Mouse (Mus musculus) embryonic facial prominence, embryonic 13.5 days (tissue): ENCODE results near the gene Rnpepl1. TPM values are rescaled to one million over a fixed set of nuclear protein-coding genes. Genes with fewer than 3 reads are reported as not detected.

Source experiments
- ATAC-seq: fragments of 200-750 bp; cut with Nextera tagmentation; 2 replicates; pipeline ENCODE4 v1.8.0; 2017; ENCODE audit warnings: low read depth; ENCODE audit not compliant: insufficient number of reproducible peaks, insufficient read depth, low FRiP score, low TSS enrichment
- H3K27ac ChIP-seq: fragments of 300-500 bp; sonication (generic); 2 replicates; pipeline ENCODE4 v1.5.1; 2015; ENCODE audit warnings: moderate library complexity, mild to moderate bottlenecking, inconsistent platforms
- H3K27me3 ChIP-seq: fragments of 300-500 bp; sonication (generic); 2 replicates; pipeline ENCODE4 v1.6.1; 2015; ENCODE audit warnings: mild to moderate bottlenecking, inconsistent platforms
- H3K36me3 ChIP-seq: fragments of 300-500 bp; sonication (generic); 2 replicates; pipeline ENCODE4 v1.6.1; 2015; ENCODE audit warnings: mild to moderate bottlenecking, inconsistent platforms
- H3K4me1 ChIP-seq: fragments of 300-500 bp; sonication (generic); 2 replicates; pipeline ENCODE4 v1.6.1; 2015; ENCODE audit warnings: inconsistent platforms
- H3K4me2 ChIP-seq: fragments of 300-500 bp; sonication (generic); 2 replicates; pipeline ENCODE4 v1.6.1; 2015; ENCODE audit warnings: moderate library complexity, mild to moderate bottlenecking, inconsistent platforms
- H3K4me3 ChIP-seq: fragments of 300-500 bp; sonication (generic); 2 replicates; pipeline ENCODE4 v1.5.1; 2015; ENCODE audit warnings: mild to moderate bottlenecking, inconsistent platforms
- H3K9ac ChIP-seq: fragments of 300-500 bp; sonication (generic); 2 replicates; pipeline ENCODE4 v1.6.1; 2015; ENCODE audit warnings: mild to moderate bottlenecking, inconsistent platforms
- H3K9me3 ChIP-seq: fragments of 300-500 bp; sonication (generic); 2 replicates; pipeline ENCODE4 v1.6.1; 2016; ENCODE audit warnings: inconsistent platforms
- WGBS: fragments of 180-500 bp; shearing (Covaris S2); methylation state at CpG from one replicate; pipeline ENCODE4 v1.1.7; 2015; ENCODE audit warnings: mixed read lengths; 5-methylcytosine and 5-hydroxymethylcytosine counted together
- polyA plus RNA-seq: library from polyadenylated mRNA; unstranded; fragments of >200 nt; fragmentation: Nextera tagmentation; extraction: Ambion mirVana; gene quantifications from 2 replicates; pipeline ENCODE4 v1.2.1, GENCODE M21; 2015

Rnpepl1 gene
- polyA plus RNA-seq, 1 experiment from 2014 or later: 30.0 TPM

DNA sequence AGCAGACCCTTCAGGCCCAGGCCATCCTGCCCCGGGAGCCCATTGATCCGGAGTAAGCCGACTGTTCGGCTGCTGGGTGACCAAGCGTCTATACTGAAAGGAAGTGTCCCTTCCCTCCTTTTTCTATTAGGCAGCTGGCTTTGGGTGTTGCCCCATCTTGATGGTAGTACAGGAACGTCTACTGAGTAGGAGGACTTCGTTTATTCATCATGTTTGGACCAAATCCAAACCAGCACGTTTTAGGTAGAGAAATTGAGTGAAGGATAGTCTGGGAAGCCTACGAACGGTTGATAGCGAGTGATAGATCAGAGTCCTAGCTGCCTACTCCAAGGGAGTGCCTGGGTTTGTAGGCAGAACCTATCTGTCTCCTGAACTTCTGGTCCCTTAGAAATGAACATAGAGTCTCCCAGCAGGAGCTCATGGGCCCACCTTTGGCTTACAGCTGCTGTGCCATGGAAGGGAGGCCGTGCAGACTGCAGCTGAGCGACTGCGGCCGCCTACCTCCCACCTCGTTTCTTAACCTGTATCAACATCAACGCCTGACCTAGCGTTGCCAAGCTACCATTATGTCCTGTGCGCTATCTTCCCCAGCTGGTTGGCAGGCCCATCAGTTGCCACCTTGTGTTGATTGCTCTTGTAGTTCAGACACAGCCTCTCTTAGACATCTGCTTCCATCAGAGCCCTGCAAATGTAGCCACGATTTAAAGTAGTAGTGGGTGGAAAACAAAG, 2.8 kb upstream of the Rnpepl1 start:
- Histone ChIP-seq H3K4me1 (peaks cover 39% of the 10 kb centered on the region), H3K9ac (peak overlapping the region; percentile 80), H3K36me3 (no peaks in the 10 kb centered on the region), H3K27ac (peak overlapping the region; percentile 84; the same call in 1 of the 2 replicates), H3K4me3 (peak overlapping the region; percentile 70), H3K27me3 (peaks cover 11% of the 10 kb centered on the region; the same call in 1 of the 2 replicates), H3K4me2 (peak overlapping the region; percentile 80), H3K9me3 (no peaks in the 10 kb centered on the region)
- no peak for ATAC-seq
- WGBS: 49% methylated on average over 20 of the region's 20 CpGs

DNA sequence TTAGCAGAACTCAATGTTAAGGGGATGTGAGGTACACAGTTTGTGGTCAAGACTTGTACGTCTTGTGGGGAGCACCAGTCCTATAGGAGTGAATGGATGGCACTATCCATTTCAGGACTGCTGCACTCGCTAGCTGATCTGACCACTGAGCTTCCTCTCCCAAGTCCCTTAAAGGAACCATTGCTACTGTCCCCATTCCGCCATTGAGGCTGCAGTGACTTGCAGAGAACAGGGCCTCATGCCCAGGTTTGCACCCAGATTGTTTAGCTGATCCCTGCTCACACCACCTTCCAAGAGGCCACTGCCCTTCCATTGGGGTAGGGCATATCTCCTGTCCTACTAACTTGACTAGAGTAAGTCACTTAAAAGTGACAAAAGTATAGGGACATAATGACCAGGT, 1.9 kb upstream of the Rnpepl1 start:
- no peak for ATAC-seq
- 97% methylated on average over 3 of the region's 3 CpGs for WGBS

DNA sequence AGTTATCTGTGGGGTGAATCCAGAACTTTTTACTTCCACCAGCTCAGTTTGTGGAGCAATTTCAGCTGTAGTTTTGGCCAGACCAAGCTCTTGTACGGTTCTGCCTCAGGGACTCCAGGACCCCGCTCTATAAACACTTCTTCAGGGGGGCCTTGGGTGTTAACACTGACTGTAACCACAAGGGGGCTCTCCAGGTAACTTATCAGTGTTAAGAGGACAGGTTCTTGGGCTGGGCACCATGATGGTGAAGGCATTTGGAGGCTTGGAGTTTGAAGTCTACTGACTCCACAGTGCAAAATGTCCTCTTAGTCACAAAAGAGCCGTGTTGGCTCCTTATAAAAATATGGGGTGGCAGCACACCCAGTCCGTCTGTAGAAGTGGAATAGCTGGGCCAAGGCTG, 1.5 kb upstream of the Rnpepl1 start:
- 60% methylated on average over 4 of the region's 4 CpGs for WGBS
- ATAC-seq: no peak
- Histone ChIP-seq H3K9me3 (no peaks in the 10 kb centered on the region), H3K27ac (no peak overlapping the region), H3K4me2 (no peak overlapping the region), H3K4me3 (no peak overlapping the region), H3K27me3 (peaks cover 11% of the 10 kb centered on the region; the same call in 1 of the 2 replicates), H3K36me3 (peaks cover 7% of the 10 kb centered on the region; the same call in 1 of the 2 replicates), H3K9ac (no peak overlapping the region), H3K4me1 (peaks cover 38% of the 10 kb centered on the region)

More for the DNA sequence above, 1.9 kb upstream of the Rnpepl1 start:
- H3K9me3 ChIP-seq: no peaks in the 10 kb centered on the region
- H3K4me2 ChIP-seq: no peak overlapping the region
- no peak overlapping the region for H3K9ac ChIP-seq
- peaks cover 11% of the 10 kb centered on the region; the same call in 1 of the 2 replicates for H3K27me3 ChIP-seq
- peaks cover 38% of the 10 kb centered on the region for H3K4me1 ChIP-seq
- H3K4me3 ChIP-seq: no peak overlapping the region
- H3K36me3 ChIP-seq: 0 out of 2 replicates have a peak, but pooled peaks cover 3% of the 10 kb centered on the region
- no peak overlapping the region for H3K27ac ChIP-seq

DNA sequence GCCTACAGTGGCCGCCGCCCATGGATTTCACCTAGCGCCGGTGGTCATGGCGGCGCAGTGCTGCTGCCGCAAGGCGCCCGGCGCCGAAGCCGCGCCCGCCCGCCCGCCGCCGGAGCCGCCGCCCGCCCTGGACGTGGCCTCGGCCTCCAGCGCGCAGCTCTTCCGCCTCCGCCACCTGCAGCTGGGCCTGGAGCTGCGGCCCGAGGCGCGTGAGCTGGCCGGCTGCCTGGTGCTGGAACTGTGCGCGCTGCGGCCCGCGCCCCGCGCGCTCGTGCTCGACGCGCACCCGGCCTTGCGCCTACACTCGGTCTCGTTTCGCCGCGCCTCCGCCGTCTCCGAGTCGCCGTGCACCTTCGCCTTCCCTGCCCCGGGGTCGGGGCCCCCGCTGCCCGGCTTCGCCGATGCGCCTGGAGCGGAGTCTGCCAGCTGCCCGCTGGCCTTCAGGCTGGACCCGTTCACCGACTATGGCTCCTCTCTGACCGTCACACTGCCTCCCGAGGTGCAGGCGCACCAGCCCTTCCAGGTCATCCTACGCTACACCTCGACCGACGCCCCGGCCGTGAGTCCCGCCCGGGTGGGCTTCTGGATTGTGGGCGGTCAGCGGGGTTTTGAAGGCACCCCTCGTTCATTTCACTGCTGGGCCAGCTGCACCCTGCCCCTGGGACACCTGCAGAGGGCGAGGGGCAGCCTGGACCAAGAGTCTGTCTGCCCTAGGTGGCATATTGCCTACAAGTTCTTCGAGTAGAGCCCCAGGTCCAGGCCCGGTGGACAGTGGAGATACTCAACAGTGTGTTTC, 540 bp downstream of the Rnpepl1 start:
- peak overlapping the region; percentile 83 for H3K27ac ChIP-seq
- WGBS: 1% methylated on average over 54 of the region's 85 CpGs
- H3K36me3 ChIP-seq: peaks cover 27% of the 10 kb centered on the region
- H3K4me2 ChIP-seq: peak overlapping the region; percentile 96
- H3K9me3 ChIP-seq: no peaks in the 10 kb centered on the region
- peak overlapping the region; percentile 84 for H3K4me3 ChIP-seq
- peaks cover 11% of the 10 kb centered on the region; the same call in 1 of the 2 replicates for H3K27me3 ChIP-seq
- peak overlapping the region; percentile 91 for H3K9ac ChIP-seq
- H3K4me1 ChIP-seq: peaks cover 38% of the 10 kb centered on the region
- 0 out of 2 replicates have a peak, but pooled peaks have one; percentile 4 for ATAC-seq

DNA sequence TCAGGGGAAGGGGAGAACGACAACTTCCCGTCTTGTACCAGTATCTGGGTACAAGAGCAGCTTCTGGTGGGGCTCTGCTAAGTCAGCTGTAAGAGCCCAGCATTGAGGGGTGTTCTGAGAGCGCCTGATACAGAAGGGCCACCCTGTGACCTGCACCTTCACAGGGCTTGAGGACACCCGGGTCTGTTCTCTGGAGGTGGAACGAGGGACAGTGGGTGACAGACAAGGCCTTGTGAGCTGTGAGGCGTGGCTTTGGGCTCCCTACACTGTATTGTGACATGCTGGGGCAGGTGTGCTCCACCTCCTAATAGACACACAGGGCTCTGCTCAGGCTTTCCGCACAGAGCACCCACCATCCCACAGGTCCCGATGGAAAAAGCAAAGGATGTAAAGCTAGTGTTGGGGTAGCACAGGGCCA, 1.1 kb downstream of the Rnpepl1 start:
- Histone ChIP-seq H3K9ac (peak overlapping the region; percentile 91), H3K4me2 (peak overlapping the region; percentile 96), H3K9me3 (no peaks in the 10 kb centered on the region), H3K4me1 (peaks cover 34% of the 10 kb centered on the region), H3K4me3 (peak overlapping the region; percentile 84), H3K36me3 (peaks cover 33% of the 10 kb centered on the region), H3K27me3 (peaks cover 11% of the 10 kb centered on the region; the same call in 1 of the 2 replicates), H3K27ac (0 out of 2 replicates have a peak overlapping the region, but pooled peaks have one; percentile 83)
- no peak for ATAC-seq
- 47% methylated on average over 8 of the region's 8 CpGs for WGBS

DNA sequence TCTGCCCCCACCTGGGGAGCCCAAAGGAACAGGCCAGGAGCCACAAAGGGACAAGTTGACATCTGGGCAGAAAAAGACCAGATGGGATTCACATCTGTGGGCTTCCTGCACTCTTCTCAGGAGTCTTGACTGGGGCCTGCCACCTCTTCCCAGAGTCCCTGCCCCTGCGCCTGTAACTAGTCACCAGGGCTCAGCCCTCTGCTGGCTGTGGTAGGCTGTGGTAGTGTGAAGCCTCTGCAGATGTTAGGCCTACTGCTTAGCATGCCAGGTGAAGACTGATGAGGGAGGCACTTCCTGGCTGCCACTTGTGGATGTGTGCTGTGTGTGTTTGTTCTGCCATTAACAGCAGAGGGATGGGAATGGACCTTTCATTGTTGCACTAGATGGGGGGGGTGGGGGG, 1.7 kb downstream of the Rnpepl1 start:
- peak overlapping the region; percentile 84 for H3K4me3 ChIP-seq
- peaks cover 34% of the 10 kb centered on the region for H3K4me1 ChIP-seq
- WGBS: 52% methylated on average over 1 of the region's 1 CpGs
- no peak overlapping the region for H3K27ac ChIP-seq
- H3K4me2 ChIP-seq: peak overlapping the region; percentile 96
- ATAC-seq: no peak
- H3K36me3 ChIP-seq: peaks cover 38% of the 10 kb centered on the region
- no peaks in the 10 kb centered on the region for H3K9me3 ChIP-seq
- peak overlapping the region; percentile 91 for H3K9ac ChIP-seq
- H3K27me3 ChIP-seq: peaks cover 11% of the 10 kb centered on the region; the same call in 1 of the 2 replicates

DNA sequence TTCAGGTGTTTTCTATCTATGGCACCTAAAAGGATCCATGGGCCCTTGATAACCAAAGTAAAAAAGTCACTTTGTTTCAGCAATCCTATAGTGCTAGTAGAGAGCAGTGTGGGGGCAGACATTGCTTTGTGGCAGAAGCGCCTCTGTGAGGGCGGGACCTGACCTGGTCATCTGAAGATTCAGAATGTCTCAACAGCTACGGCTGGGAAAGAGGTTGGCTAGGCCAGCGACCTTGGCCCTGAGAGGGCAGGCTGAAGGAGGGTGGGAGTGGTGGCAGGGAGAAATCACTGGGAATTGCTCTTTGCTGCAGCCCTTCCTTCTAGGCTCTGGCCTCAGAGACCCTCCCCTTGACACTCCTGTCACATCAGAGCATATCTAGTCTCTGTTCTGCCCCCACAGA, 3.7 kb downstream of the Rnpepl1 start:
- H3K27me3 ChIP-seq: 0 out of 2 replicates have a peak, but pooled peaks cover 1% of the 10 kb centered on the region

DNA sequence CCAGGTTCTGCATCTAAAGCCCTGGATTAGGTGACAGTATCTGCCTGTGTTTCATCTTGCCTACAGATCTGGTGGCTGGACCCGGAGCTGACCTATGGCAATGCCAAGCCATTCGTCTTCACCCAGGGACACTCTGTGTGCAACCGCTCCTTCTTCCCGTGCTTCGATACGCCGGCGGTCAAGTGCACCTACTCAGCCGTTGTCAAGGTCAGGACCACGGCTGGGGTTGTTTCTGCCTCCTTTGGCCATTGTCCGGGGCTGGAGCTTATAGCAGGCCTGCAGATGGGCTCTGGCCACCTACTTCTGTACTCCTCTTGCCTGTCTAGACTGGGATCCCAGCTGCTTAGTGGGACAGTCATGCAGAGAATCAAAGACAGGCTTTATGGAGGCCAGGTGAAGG, 4.4 kb downstream of the Rnpepl1 start:
- H3K4me2 ChIP-seq: no peak overlapping the region
- ATAC-seq: no peak
- H3K4me3 ChIP-seq: no peak overlapping the region
- H3K36me3 ChIP-seq: peaks cover 65% of the 10 kb centered on the region
- peaks cover 22% of the 10 kb centered on the region for H3K4me1 ChIP-seq
- H3K27ac ChIP-seq: no peak overlapping the region
- 94% methylated on average over 11 of the region's 11 CpGs for WGBS
- H3K27me3 ChIP-seq: no peaks in the 10 kb centered on the region
- no peak overlapping the region for H3K9ac ChIP-seq
- no peaks in the 10 kb centered on the region for H3K9me3 ChIP-seq

More for the DNA sequence above, 3.7 kb downstream of the Rnpepl1 start:
- peaks cover 58% of the 10 kb centered on the region for H3K36me3 ChIP-seq
- no peaks in the 10 kb centered on the region for H3K9me3 ChIP-seq
- WGBS: 70% methylated on average over 4 of the region's 4 CpGs
- no peak overlapping the region for H3K4me3 ChIP-seq
- peaks cover 27% of the 10 kb centered on the region for H3K4me1 ChIP-seq
- H3K9ac ChIP-seq: no peak overlapping the region
- H3K4me2 ChIP-seq: no peak overlapping the region
- no peak for ATAC-seq
- H3K27ac ChIP-seq: no peak overlapping the region

DNA sequence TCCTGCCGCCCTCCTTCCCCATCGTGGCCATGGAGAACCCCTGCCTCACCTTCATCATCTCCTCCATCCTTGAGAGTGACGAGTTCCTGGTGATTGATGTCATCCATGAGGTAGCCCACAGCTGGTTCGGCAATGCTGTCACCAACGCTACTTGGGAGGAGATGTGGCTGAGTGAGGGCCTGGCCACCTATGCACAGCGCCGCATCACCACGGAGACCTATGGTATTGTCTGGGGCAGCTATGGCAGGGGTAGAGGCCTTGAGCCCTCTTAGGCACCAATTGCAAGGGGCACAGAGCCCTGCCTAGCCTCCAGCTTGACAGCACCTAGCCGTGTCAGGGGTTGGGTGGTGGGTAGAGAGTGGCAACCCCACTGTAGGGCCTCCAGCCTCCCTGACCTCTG, 6.1 kb downstream of the Rnpepl1 start:
- H3K27me3 ChIP-seq: no peaks in the 10 kb centered on the region
- H3K9me3 ChIP-seq: no peaks in the 10 kb centered on the region
- ATAC-seq: no peak
- H3K36me3 ChIP-seq: peaks cover 79% of the 10 kb centered on the region
- H3K4me2 ChIP-seq: no peak overlapping the region
- H3K4me3 ChIP-seq: no peak overlapping the region
- H3K9ac ChIP-seq: no peak overlapping the region
- 94% methylated on average over 9 of the region's 9 CpGs for whole genome bisulfite sequencing
- H3K4me1 ChIP-seq: peaks cover 14% of the 10 kb centered on the region
- no peak overlapping the region for H3K27ac ChIP-seq

DNA sequence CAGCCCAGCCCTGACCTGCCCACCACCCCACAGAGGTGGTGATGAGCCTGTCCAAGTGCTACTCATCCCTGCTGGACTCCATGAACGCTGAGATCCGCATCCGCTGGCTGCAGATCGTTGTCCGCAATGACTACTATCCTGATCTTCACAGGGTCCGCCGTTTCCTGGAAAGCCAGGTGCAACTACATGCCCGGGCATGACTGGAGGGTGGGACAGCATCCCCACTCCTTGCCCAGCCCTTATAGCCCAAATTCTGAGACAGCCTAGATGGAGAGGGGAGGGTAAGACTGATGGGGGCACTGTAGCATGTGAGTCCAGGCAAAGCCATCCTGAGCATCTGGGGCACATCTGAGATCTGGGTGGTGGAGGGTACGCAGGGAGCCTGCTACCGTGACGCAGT, 8.6 kb downstream of the Rnpepl1 start:
- no peaks in the 10 kb centered on the region for H3K27me3 ChIP-seq

DNA sequence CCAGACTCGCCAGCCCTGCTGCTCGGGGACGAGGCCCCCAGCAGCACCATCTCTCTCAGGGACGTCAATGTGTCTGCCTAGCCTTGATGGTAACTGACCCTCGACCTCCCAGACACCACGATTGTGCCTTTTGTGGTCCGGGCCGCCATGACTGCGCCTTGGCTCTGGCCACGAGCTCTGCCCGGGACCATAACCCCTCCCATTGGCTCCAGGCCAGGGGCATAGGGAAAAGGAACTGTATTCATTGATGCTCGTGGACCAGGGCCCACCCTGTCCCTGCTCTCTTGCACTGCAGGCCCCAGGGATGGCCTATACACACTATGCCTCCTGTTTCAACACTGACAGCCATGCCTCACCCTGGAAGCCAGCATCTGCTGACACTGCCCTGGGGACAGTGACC, 9.2 kb downstream of the Rnpepl1 start:
- Histone ChIP-seq H3K4me1 (no peaks in the 10 kb centered on the region), H3K4me2 (no peak overlapping the region), H3K27me3 (no peaks in the 10 kb centered on the region), H3K9me3 (no peaks in the 10 kb centered on the region), H3K36me3 (peaks cover 65% of the 10 kb centered on the region), H3K27ac (no peak overlapping the region), H3K9ac (no peak overlapping the region), H3K4me3 (no peak overlapping the region)
- 87% methylated on average over 12 of the region's 12 CpGs for WGBS
- ATAC-seq: no peak

More for the DNA sequence above, 8.6 kb downstream of the Rnpepl1 start:
- Histone ChIP-seq H3K27ac (no peak overlapping the region), H3K9me3 (no peaks in the 10 kb centered on the region), H3K4me3 (no peak overlapping the region), H3K4me1 (no peaks in the 10 kb centered on the region), H3K9ac (no peak overlapping the region), H3K4me2 (no peak overlapping the region), H3K36me3 (peaks cover 71% of the 10 kb centered on the region)
- no peak for ATAC-seq
- 95% methylated on average over 11 of the region's 11 CpGs for WGBS
